Mouse (Mus musculus) embryonic facial prominence, embryonic 11.5 days (tissue): ENCODE data around the gene Gm21970. TPM values are rescaled to one million over a fixed set of nuclear protein-coding genes. Genes with fewer than 3 reads are reported as not detected.

Experiments
- ATAC-seq: fragments of 200-750 bp; cut with Nextera tagmentation; replicated peaks from 2 replicates; pipeline ENCODE4 v1.8.0; 2017; ENCODE audit warnings: low read depth; ENCODE audit not compliant: insufficient number of reproducible peaks, low FRiP score, low TSS enrichment
- DNase-seq: peaks from one replicate; pipeline ENCODE4 v3.0.0-alpha.2; 2015; ENCODE audit warnings: low spot score
- H3K27ac ChIP-seq: fragments of 300-500 bp; sonication (generic); replicated peaks from 2 replicates; pipeline ENCODE4 v1.5.1; 2014; ENCODE audit warnings: mild to moderate bottlenecking, low read depth, low read length, control low read depth
- H3K27me3 ChIP-seq: fragments of 300-500 bp; sonication (generic); 2 replicates; pipeline ENCODE4 v1.6.1; 2014; ENCODE audit warnings: mild to moderate bottlenecking, low read length, moderate library complexity, mixed read lengths; ENCODE audit not compliant: control insufficient read depth, insufficient read depth
- H3K36me3 ChIP-seq: fragments of 300-500 bp; sonication (generic); replicated peaks from 2 replicates; pipeline ENCODE4 v1.6.1; 2014; ENCODE audit warnings: low read depth, mild to moderate bottlenecking, low read length, moderate library complexity, mixed read lengths; ENCODE audit not compliant: control insufficient read depth, insufficient read depth
- H3K4me1 ChIP-seq: fragments of 300-500 bp; sonication (generic); 2 replicates; pipeline ENCODE4 v1.6.1; 2014; ENCODE audit warnings: low read length, mixed read lengths; ENCODE audit not compliant: control insufficient read depth, insufficient read depth
- H3K4me2 ChIP-seq: fragments of 300-500 bp; sonication (generic); 2 replicates; pipeline ENCODE4 v1.6.1; 2014; ENCODE audit warnings: low read depth, mild to moderate bottlenecking, control low read depth, low read length, moderate library complexity
- H3K4me3 ChIP-seq: fragments of 300-500 bp; sonication (generic); 2 replicates; pipeline ENCODE4 v1.5.1; 2014; ENCODE audit warnings: low read depth, low read length, control low read depth
- H3K9ac ChIP-seq: fragments of 300-500 bp; sonication (generic); replicated peaks from 2 replicates; pipeline ENCODE4 v1.6.1; 2014; ENCODE audit warnings: mild to moderate bottlenecking, control low read depth, low read length
- H3K9me3 ChIP-seq: fragments of 300-500 bp; sonication (generic); replicated peaks from 2 replicates; pipeline ENCODE4 v1.6.1; 2016; ENCODE audit warnings: mild to moderate bottlenecking, low read length, inconsistent platforms, mixed read lengths; ENCODE audit not compliant: control insufficient read depth
- WGBS: fragments of 180-500 bp; shearing (Covaris S2); extraction: QIAGEN DNeasy Blood & Tissue Kit; methylation state at CpG from one replicate; pipeline ENCODE4 v1.1.7; 2014; 5-methylcytosine and 5-hydroxymethylcytosine counted together
- polyA plus RNA-seq: library from polyadenylated mRNA; unstranded; fragments of >200 nt; fragmentation: Nextera tagmentation; extraction: Ambion mirVana; gene quantifications from 2 replicates; pipeline ENCODE4 v1.2.1, GENCODE M21; 2014

The Gm21970 gene
- polyA plus RNA-seq: not detected in 2 replicates

- no peaks in the 10 kb centered on the region for H3K4me1 ChIP-seq
- H3K36me3 ChIP-seq: peaks cover 6% of the 10 kb centered on the region
- H3K9ac ChIP-seq: no peak within 1 kb of the TSS
- H3K4me3 ChIP-seq: no peak within 1 kb of the TSS
- WGBS: 85% methylated on average over 5 of the region's 5 CpGs
- no peak for DNase-seq
- no peaks in the 10 kb centered on the region for H3K9me3 ChIP-seq
- H3K27ac ChIP-seq: no peak within 1 kb of the TSS
- H3K27me3 ChIP-seq: no peaks in the 10 kb centered on the region
- H3K4me2 ChIP-seq: no peak within 1 kb of the TSS
- no peak for ATAC-seq
These were observed at the start of gene Gm21970 for GRCm38 (mm10) chr16:91391421-91391820. Gm21970 (plus strand) TSS chr16:91391721.

GRCm38 (mm10) chr16:91346491-91346890 lies 45.0 kb upstream of the Gm21970 start:
- Histone ChIP-seq H3K4me3 (no peak overlapping the region), H3K27ac (no peak overlapping the region), H3K4me2 (no peak overlapping the region), H3K36me3 (no peaks in the 10 kb centered on the region), H3K9ac (no peak overlapping the region), H3K27me3 (no peaks in the 10 kb centered on the region), H3K9me3 (no peaks in the 10 kb centered on the region), H3K4me1 (no peaks in the 10 kb centered on the region)
- 80% methylated on average over 9 of the region's 9 CpGs for WGBS
- ATAC-seq (no peak), DNase-seq (no peak)

- DNase-seq (no peak), ATAC-seq (no peak)
- H3K36me3 ChIP-seq: no peaks in the 10 kb centered on the region
- WGBS: 63% methylated on average over 20 of the region's 20 CpGs
- H3K9me3 ChIP-seq: no peaks in the 10 kb centered on the region
- H3K27ac ChIP-seq: no peak overlapping the region
- no peaks in the 10 kb centered on the region for H3K4me1 ChIP-seq
- H3K27me3 ChIP-seq: no peaks in the 10 kb centered on the region
- no peak overlapping the region for H3K9ac ChIP-seq
- H3K4me3 ChIP-seq: no peak overlapping the region
- no peak overlapping the region for H3K4me2 ChIP-seq
These were observed 43.8 kb upstream of the Gm21970 start for GRCm38 (mm10) chr16:91347491-91348263.

- no peak overlapping the region for H3K4me2 ChIP-seq
- 74% methylated on average over 14 of the region's 14 CpGs for WGBS
- H3K27ac ChIP-seq: no peak overlapping the region
- no peak for ATAC-seq
- H3K9ac ChIP-seq: no peak overlapping the region
- H3K4me3 ChIP-seq: no peak overlapping the region
- H3K27me3 ChIP-seq: no peaks in the 10 kb centered on the region
- DNase-seq: no peak
- no peaks in the 10 kb centered on the region for H3K4me1 ChIP-seq
- no peaks in the 10 kb centered on the region for H3K9me3 ChIP-seq
- H3K36me3 ChIP-seq: no peaks in the 10 kb centered on the region
These were observed 43.3 kb upstream of the Gm21970 start for GRCm38 (mm10) chr16:91348264-91348565.

DNA sequence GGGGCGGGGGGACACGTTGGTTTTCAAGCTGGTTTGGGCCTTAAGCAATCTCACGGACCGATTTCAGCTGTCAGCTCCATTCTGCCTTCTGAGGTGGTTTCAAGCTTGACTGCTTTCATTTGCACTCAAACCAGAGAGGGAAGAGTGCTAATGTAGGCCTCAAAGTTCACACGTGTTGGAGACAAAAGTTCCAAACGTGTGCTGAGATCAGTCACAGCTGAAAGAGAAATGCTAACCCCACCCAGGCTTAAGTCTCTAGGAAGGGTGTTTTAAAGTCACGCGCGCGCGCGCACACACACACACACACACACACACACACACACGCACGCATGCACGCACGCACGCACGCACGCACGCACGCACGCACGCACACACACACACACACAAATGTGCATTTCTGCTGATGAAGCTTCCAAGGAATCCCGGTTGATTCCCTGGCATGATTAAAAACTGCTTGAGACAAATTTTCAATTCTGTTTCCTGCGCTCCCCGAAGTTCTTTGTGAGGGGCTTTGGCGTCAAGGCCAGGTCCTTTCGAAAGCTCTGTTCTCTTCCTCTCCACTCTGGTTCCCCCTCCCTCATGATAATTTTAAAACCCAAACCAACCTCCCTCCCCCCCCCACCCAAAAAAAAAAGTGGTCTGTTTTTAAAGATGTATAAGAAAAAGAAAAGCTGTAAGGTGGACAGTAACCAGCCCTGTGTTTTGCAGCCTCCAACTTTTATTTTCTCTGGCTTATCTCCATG lies 42.8 kb upstream of the Gm21970 start:
- Histone ChIP-seq H3K9ac (no peak overlapping the region), H3K9me3 (no peaks in the 10 kb centered on the region), H3K4me2 (no peak overlapping the region), H3K36me3 (no peaks in the 10 kb centered on the region), H3K4me1 (no peaks in the 10 kb centered on the region), H3K27me3 (no peaks in the 10 kb centered on the region), H3K4me3 (no peak overlapping the region), H3K27ac (no peak overlapping the region)
- WGBS: 74% methylated on average over 28 of the region's 28 CpGs
- no peak for ATAC-seq
- DNase-seq: no peak

- DNase-seq (peak; percentile 84), ATAC-seq (0 out of 2 replicates have a peak, but pooled peaks have one; percentile 50)
- no peak overlapping the region for H3K27ac ChIP-seq
- 7% methylated on average over 7 of the region's 7 CpGs for WGBS
- H3K9ac ChIP-seq: no peak overlapping the region
- no peak overlapping the region for H3K4me2 ChIP-seq
- H3K4me3 ChIP-seq: no peak overlapping the region
- no peaks in the 10 kb centered on the region for H3K27me3 ChIP-seq
- H3K4me1 ChIP-seq: no peaks in the 10 kb centered on the region
- no peaks in the 10 kb centered on the region for H3K36me3 ChIP-seq
- H3K9me3 ChIP-seq: no peaks in the 10 kb centered on the region
These were observed 39.4 kb upstream of the Gm21970 start for GRCm38 (mm10) chr16:91352084-91352562.

DNA sequence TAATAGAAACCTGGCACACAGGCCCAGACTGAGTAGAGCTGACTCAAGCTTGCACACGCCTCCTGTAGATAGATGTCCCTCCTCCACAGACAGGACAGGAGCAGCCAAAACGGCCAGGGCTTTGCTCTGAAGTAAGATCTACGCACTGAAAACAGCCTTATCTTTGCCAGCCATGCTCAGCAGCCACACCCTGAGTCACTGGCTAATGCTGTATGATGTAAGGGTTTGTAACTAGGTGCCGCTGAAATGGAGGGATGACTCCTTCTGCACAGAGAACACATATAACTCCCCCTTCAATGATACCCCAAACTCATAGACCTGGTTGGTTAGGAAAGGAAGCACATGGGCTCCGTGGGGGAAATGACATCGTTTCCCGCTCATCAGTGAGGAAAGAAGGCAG lies 38.8 kb upstream of the Gm21970 start:
- no peaks in the 10 kb centered on the region for H3K27me3 ChIP-seq
- WGBS: 67% methylated on average over 7 of the region's 7 CpGs

DNA sequence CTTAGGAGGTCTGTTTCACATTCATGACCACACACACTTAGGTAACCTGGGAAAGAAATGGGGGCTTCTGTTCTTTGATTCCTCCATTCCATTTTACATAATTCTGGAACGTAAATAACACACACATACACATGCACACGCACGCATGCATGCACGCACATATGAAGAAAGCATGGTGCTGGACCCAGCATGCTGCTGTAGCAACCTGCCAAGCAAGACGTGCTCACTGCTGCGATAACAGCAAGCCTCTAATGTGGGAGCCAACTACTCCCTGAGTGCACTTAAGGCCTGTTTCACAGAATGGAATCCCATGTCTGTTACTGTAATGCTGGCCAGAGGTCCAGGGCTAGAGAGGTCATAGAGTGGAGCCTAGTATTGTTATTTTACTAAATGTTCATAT lies 38.3 kb upstream of the Gm21970 start:
- no peak for ATAC-seq
- Histone ChIP-seq H3K36me3 (no peaks in the 10 kb centered on the region), H3K27ac (no peak overlapping the region), H3K27me3 (no peaks in the 10 kb centered on the region), H3K9ac (no peak overlapping the region), H3K4me1 (no peaks in the 10 kb centered on the region), H3K4me3 (no peak overlapping the region), H3K9me3 (no peaks in the 10 kb centered on the region), H3K4me2 (no peak overlapping the region)
- no peak for DNase-seq
- WGBS: 84% methylated on average over 6 of the region's 6 CpGs

More for the DNA sequence above, 38.8 kb upstream of the Gm21970 start:
- ATAC-seq (0 out of 2 replicates have a peak, but pooled peaks have one; percentile 58), DNase-seq (no peak)
- Histone ChIP-seq H3K4me1 (no peaks in the 10 kb centered on the region), H3K4me3 (no peak overlapping the region), H3K27ac (no peak overlapping the region), H3K9me3 (no peaks in the 10 kb centered on the region), H3K4me2 (no peak overlapping the region), H3K9ac (no peak overlapping the region), H3K36me3 (no peaks in the 10 kb centered on the region)
